Mouse (Mus musculus) ES-Bruce4 (cell line): ENCODE measurements around the gene H2-Oa. TPM values are rescaled to one million over a fixed set of nuclear protein-coding genes. Genes with fewer than 3 reads are reported as not detected.
A peak's percentile ranks its signal among the peaks of the same experiment; 100 is the strongest.

ENCODE experiments used
- H3K27ac ChIP-seq: 2 replicates; pipeline ENCODE4 v1.5.1; 2012; ENCODE audit warnings: low read length, inconsistent platforms; ENCODE audit not compliant: insufficient read depth
- H3K27me3 ChIP-seq: 2 replicates; pipeline ENCODE4 v1.6.1; 2012; ENCODE audit warnings: mild to moderate bottlenecking, low read length, inconsistent platforms; ENCODE audit not compliant: control insufficient read depth, poor library complexity, insufficient read depth, severe bottlenecking
- H3K36me3 ChIP-seq: 2 replicates; pipeline ENCODE4 v1.6.1; 2012; ENCODE audit warnings: inconsistent platforms, mild to moderate bottlenecking, low read length, moderate library complexity; ENCODE audit not compliant: control insufficient read depth, poor library complexity, insufficient read depth, severe bottlenecking
- H3K4me1 ChIP-seq: one replicate; pipeline ENCODE4 v1.8.1; 2011; ENCODE audit warnings: low read length; ENCODE audit not compliant: control insufficient read depth, insufficient read depth
- H3K4me3 ChIP-seq: 2 replicates; pipeline ENCODE4 v1.5.1; 2011; ENCODE audit warnings: low read depth, mild to moderate bottlenecking, low read length
- H3K9ac ChIP-seq: 2 replicates; pipeline ENCODE4 v1.6.1; 2012; ENCODE audit warnings: low read depth, mild to moderate bottlenecking, inconsistent platforms; ENCODE audit not compliant: poor library complexity, severe bottlenecking
- H3K9me3 ChIP-seq: replicated peaks from 2 replicates; pipeline ENCODE4 v1.6.1; 2012; ENCODE audit warnings: mild to moderate bottlenecking, low read length, inconsistent platforms; ENCODE audit not compliant: control insufficient read depth, poor library complexity, insufficient read depth, severe bottlenecking
- CTCF ChIP-seq: IDR thresholded peaks from one replicate; pipeline ENCODE4 v1.8.1; 2011; ENCODE audit warnings: low read depth, low read length
- EP300 ChIP-seq: IDR thresholded peaks from 2 replicates; pipeline ENCODE4 v1.6.1; 2011; ENCODE audit warnings: low read depth, low read length; ENCODE audit not compliant: insufficient read depth
- POLR2A ChIP-seq: IDR thresholded peaks from one replicate; pipeline ENCODE4 v1.8.1; 2011; ENCODE audit warnings: low read length; ENCODE audit not compliant: insufficient read depth
- polyA plus RNA-seq: library from polyadenylated mRNA; stranded (reverse); fragments of >200 nt; gene quantifications from 2 replicates; pipeline ENCODE4 v1.2.4, GENCODE M21; 2011; ENCODE audit warnings: low read depth; ENCODE audit not compliant: missing spikeins, insufficient read depth, insufficient read length

The H2-Oa gene
- polyA plus RNA-seq, 1 experiment = not detected

- Histone ChIP-seq H3K4me1 (peaks cover 2% of the 10 kb centered on the region), H3K36me3 (peaks cover 18% of the 10 kb centered on the region), H3K27ac (peak within 1 kb of the TSS; percentile 85), H3K27me3 (no peaks in the 10 kb centered on the region), H3K4me3 (peak within 1 kb of the TSS; percentile 95), H3K9ac (peak within 1 kb of the TSS; percentile 98), H3K9me3 (no peaks in the 10 kb centered on the region)
- no peak for TF ChIP-seq EP300
- peak; percentile 65 for TF ChIP-seq POLR2A
Measured at GRCm38 (mm10) chr17:34122188-34122984, 30.2 kb downstream of the H2-Oa start, which contains the start of gene Brd2. Gene Brd2, minus strand, starts transcription at chr17:34122634.

GRCm38 (mm10) chr17:34123111-34123510 is 31.0 kb downstream of the H2-Oa start:
- TF ChIP-seq POLR2A = no peak
- no peak for TF ChIP-seq EP300
- no peak for TF ChIP-seq CTCF
- peak overlapping the region; percentile 68 for H3K4me3 ChIP-seq
- peak overlapping the region; percentile 98 for H3K9ac ChIP-seq
- peak overlapping the region; percentile 67 for H3K27ac ChIP-seq
- peaks cover 12% of the 10 kb centered on the region for H3K36me3 ChIP-seq
- H3K4me1 ChIP-seq = peaks cover 2% of the 10 kb centered on the region
- H3K9me3 ChIP-seq = no peaks in the 10 kb centered on the region
- H3K27me3 ChIP-seq = no peaks in the 10 kb centered on the region

DNA sequence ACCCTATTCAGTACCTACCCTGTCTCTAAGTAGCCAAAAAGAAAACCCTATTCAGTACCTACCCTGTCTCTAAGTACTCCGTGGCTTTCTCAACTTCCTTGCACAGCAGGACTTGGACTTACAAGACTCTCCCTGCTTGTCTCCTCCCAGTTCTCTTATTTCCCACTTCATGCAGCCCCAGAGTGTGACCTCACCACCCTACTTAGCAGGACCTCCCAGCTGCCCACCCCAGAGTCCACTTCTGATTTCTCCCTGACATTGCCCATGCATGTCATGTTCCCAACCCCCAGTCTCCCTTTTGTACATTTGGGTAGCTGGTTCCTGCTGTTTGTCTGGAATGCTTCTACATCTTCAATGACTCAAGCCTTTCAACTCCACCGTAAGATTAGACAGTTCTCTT is 31.4 kb downstream of the H2-Oa start:
- peaks cover 2% of the 10 kb centered on the region for H3K4me1 ChIP-seq

DNA sequence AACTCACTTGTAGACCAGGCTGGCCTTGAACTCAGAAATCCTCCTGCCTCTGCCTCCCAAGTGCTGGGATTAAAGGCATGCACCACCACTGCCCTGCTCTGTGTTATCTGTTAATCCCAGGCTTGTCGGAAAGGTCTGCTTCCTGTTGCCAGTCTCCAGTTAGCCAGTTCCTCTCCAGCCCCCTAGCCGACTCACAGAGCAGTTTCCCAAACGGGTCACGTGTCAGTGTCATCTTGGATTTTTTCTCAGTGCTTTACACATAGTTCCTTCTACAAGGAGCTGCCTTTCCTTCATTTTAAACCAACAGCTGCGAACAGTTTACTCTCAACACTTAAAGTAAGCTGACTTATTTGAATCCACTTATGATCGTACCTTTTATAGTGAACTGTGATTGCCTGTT is 32.5 kb downstream of the H2-Oa start:
- Histone ChIP-seq H3K27ac (no peak overlapping the region), H3K9me3 (no peaks in the 10 kb centered on the region), H3K4me1 (peaks cover 2% of the 10 kb centered on the region), H3K4me3 (no peak overlapping the region), H3K9ac (no peak overlapping the region), H3K36me3 (0 out of 2 replicates have a peak, but pooled peaks cover under 1% of the 10 kb centered on the region), H3K27me3 (no peaks in the 10 kb centered on the region)
- TF ChIP-seq POLR2A (no peak), CTCF (no peak), EP300 (no peak)

More for the DNA sequence above, 31.4 kb downstream of the H2-Oa start:
- Histone ChIP-seq H3K36me3 (peaks cover 8% of the 10 kb centered on the region), H3K4me3 (peak overlapping the region; percentile 57), H3K27ac (peak overlapping the region; percentile 67), H3K27me3 (no peaks in the 10 kb centered on the region), H3K9me3 (no peaks in the 10 kb centered on the region), H3K9ac (peak overlapping the region; percentile 98)
- TF ChIP-seq EP300 (no peak), CTCF (no peak), POLR2A (no peak)

DNA sequence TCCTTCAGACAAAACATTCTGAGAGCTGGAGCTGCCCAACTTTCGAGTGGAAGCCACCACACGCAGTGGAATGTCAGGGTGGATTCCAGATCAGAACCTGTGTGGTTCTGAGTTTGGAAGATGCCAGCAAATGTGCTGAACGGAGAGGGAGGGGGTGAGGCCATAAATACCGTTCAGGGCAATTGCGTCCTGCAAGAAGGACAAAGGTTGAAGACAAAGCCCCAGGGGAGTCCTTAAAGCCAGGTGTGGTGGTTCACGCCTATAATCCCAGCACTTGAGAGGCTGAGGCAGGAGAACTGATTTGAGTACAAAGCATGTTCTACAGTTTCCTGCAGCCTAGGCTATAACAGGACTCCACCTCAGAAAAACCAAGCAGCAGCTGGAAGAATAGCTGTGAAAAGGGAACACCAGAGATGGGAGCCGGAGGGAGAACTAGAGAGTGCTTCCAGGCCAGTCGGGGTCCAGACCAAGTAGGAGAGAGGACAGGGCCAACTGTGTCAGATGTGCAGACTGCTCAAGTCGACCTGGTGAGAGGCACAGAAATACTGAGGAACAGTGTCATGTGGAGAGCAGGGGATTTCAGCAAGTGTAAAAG is 34.8 kb downstream of the H2-Oa start:
- no peak overlapping the region for H3K9ac ChIP-seq
- no peaks in the 10 kb centered on the region for H3K36me3 ChIP-seq
- no peaks in the 10 kb centered on the region for H3K27me3 ChIP-seq
- peak overlapping the region; percentile 15; the same call in 1 of the 2 replicates for H3K27ac ChIP-seq
- peaks cover 2% of the 10 kb centered on the region for H3K4me1 ChIP-seq
- no peaks in the 10 kb centered on the region for H3K9me3 ChIP-seq
- TF ChIP-seq EP300 (no peak), CTCF (no peak)
- no peak overlapping the region for H3K4me3 ChIP-seq

GRCm38 (mm10) chr17:34127475-34127874 is 35.3 kb downstream of the H2-Oa start:
- no peak overlapping the region for H3K4me3 ChIP-seq
- TF ChIP-seq POLR2A (no peak), EP300 (no peak), CTCF (no peak)
- H3K9me3 ChIP-seq = no peaks in the 10 kb centered on the region
- H3K36me3 ChIP-seq = no peaks in the 10 kb centered on the region
- H3K4me1 ChIP-seq = peaks cover 2% of the 10 kb centered on the region
- H3K27ac ChIP-seq = no peak overlapping the region
- no peak overlapping the region for H3K9ac ChIP-seq
- H3K27me3 ChIP-seq = no peaks in the 10 kb centered on the region
